Mouse (Mus musculus) stomach, embryonic 14.5 days (tissue): Measurements from ENCODE around the gene Esrp2. TPM values are rescaled to one million over a fixed set of nuclear protein-coding genes. Genes with fewer than 3 reads are reported as not detected.

Experiments
- ATAC-seq: fragments of 200-750 bp; cut with Nextera tagmentation; 2 replicates; pipeline ENCODE4 v1.8.0; 2017; ENCODE audit warnings: low read depth, moderate TSS enrichment; ENCODE audit not compliant: insufficient number of reproducible peaks, insufficient read depth, low FRiP score
- H3K27ac ChIP-seq: fragments of 300-500 bp; sonication (generic); 2 replicates; pipeline ENCODE4 v1.5.1; 2014; ENCODE audit warnings: mild to moderate bottlenecking, low read length, moderate library complexity, mixed read lengths
- H3K27me3 ChIP-seq: fragments of 300-500 bp; sonication (generic); 2 replicates; pipeline ENCODE4 v1.6.1; 2014; ENCODE audit warnings: low read length, control low read depth, mixed read lengths; ENCODE audit not compliant: control insufficient read depth, insufficient read depth
- H3K36me3 ChIP-seq: fragments of 300-500 bp; sonication (generic); 2 replicates; pipeline ENCODE4 v1.6.1; 2014; ENCODE audit warnings: mild to moderate bottlenecking, control low read depth, low read length, moderate library complexity, mixed read lengths; ENCODE audit not compliant: control insufficient read depth, insufficient read depth
- H3K4me1 ChIP-seq: fragments of 300-500 bp; sonication (generic); 2 replicates; pipeline ENCODE4 v1.6.1; 2014; ENCODE audit warnings: low read length, control low read depth, mixed read lengths; ENCODE audit not compliant: control insufficient read depth, insufficient read depth
- H3K4me2 ChIP-seq: fragments of 300-500 bp; sonication (generic); replicated peaks from 2 replicates; pipeline ENCODE4 v1.6.1; 2014; ENCODE audit warnings: low read depth, low read length, control low read depth
- H3K4me3 ChIP-seq: fragments of 300-500 bp; sonication (generic); 2 replicates; pipeline ENCODE4 v1.5.1; 2014; ENCODE audit warnings: low read depth, low read length, control low read depth
- H3K9ac ChIP-seq: fragments of 300-500 bp; sonication (generic); replicated peaks from 2 replicates; pipeline ENCODE4 v1.6.1; 2014; ENCODE audit warnings: low read depth, mild to moderate bottlenecking, control low read depth, low read length, moderate library complexity, mixed read lengths
- H3K9me3 ChIP-seq: fragments of 300-500 bp; sonication (generic); 2 replicates; pipeline ENCODE4 v1.6.1; 2016; ENCODE audit warnings: low read depth, low read length, control low read depth; ENCODE audit not compliant: control insufficient read depth
- WGBS: fragments of 180-500 bp; shearing (Covaris S2); extraction: QIAGEN DNeasy Blood & Tissue Kit; methylation state at CpG from one replicate; pipeline ENCODE4 v1.1.7; 2014; 5-methylcytosine and 5-hydroxymethylcytosine counted together
- polyA plus RNA-seq: library from polyadenylated mRNA; unstranded; fragments of >200 nt; fragmentation: Nextera tagmentation; extraction: Ambion mirVana; gene quantifications from 2 replicates; pipeline ENCODE4 v1.2.1, GENCODE M21; 2014

Esrp2 gene
- polyA plus RNA-seq, 1 experiment from 2014 or later: 30.0 TPM

DNA sequence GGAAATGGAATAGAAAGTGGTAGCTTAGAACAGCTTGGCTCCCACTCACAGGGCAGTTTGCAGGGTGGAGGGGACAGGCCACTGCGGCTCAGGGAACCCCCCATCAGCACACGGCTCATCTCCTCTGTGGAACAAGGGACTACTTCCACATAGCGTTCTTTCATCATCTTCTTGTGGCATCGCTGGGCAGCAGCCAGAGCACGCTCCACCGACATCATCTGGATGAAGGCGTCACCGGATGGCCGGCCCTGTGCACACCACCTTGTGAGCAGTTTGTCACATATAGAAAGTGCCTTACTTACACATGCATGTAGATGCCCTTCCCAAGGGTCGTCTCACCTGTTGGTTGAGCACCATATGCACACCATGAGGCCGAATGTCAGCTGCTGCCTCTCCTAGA lies 4.4 kb downstream of the Esrp2 start:
- Histone ChIP-seq H3K4me2 (no peak overlapping the region), H3K9me3 (no peaks in the 10 kb centered on the region), H3K27me3 (peaks cover 15% of the 10 kb centered on the region), H3K4me1 (peaks cover 10% of the 10 kb centered on the region; the same call in 1 of the 2 replicates), H3K9ac (no peak overlapping the region), H3K4me3 (no peak overlapping the region), H3K36me3 (peaks cover 53% of the 10 kb centered on the region), H3K27ac (no peak overlapping the region)
- ATAC-seq: no peak
- 89% methylated on average over 11 of the region's 11 CpGs for WGBS

DNA sequence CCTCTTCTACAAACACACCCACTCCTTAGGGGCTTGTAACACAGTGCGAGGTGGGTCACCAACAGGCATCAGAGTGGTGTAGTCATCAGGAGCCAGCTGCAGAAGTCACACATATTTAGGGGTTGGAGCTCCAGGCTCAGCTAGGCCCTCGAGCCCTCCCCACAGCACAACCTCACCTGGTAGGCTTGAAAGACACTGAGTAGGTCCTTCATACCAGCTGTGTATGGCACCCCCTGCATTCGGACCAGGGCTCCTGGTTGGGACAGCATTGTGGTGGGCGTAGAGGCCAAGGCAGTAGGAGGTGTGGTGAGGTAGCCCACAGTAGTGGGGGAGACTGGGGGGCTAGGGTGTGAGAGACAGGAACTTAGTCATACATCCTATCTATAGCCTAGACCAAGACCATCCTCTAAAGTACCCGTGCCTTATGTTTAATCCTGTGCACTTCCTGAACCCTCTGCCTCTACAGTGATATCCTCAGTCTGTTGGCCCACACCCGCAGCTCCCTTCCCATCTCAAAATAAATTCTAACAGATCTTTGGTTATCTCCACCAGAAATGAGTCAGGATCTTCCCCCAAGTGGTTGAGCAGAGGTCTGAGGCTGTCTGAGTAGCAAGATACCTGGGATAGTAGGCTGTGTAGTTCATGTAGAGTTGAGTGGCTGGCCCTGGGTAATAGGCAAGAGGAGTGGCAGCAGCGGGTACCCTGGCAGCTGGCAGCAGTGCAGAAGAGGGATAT lies 5.1 kb downstream of the Esrp2 start:
- H3K36me3 ChIP-seq: peaks cover 53% of the 10 kb centered on the region
- no peak overlapping the region for H3K4me2 ChIP-seq
- WGBS: 94% methylated on average over 7 of the region's 7 CpGs
- H3K9me3 ChIP-seq: no peaks in the 10 kb centered on the region
- peaks cover 4% of the 10 kb centered on the region; the same call in 1 of the 2 replicates for H3K4me1 ChIP-seq
- no peak overlapping the region for H3K9ac ChIP-seq
- H3K27ac ChIP-seq: no peak overlapping the region
- peaks cover 9% of the 10 kb centered on the region for H3K27me3 ChIP-seq
- no peak overlapping the region for H3K4me3 ChIP-seq
- ATAC-seq: no peak

DNA sequence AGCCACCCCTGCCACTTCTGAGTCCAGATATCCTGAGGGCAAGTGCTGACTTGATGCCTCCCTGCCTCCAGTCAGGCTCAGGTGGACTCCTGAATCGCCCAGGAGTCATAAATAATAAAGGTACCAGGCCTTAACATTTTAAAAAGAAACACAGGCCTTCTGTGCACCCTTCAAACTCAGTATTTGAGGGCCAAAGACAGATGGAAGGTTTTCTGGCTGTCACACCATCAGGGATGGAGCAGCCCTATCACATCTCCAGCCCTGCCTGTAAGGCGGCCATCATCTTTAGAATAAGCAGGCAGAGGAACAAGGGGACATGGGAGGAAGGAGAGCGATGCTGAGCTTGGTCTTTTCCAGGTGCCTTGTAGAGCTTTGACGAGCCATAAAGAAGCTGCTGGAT lies 5.8 kb downstream of the Esrp2 start:
- H3K27ac ChIP-seq: no peak overlapping the region
- H3K27me3 ChIP-seq: peaks cover 9% of the 10 kb centered on the region; the same call in 1 of the 2 replicates
- peaks cover 3% of the 10 kb centered on the region; the same call in 1 of the 2 replicates for H3K4me1 ChIP-seq
- H3K9me3 ChIP-seq: no peaks in the 10 kb centered on the region
- H3K4me3 ChIP-seq: no peak overlapping the region
- WGBS: 90% methylated on average over 4 of the region's 4 CpGs
- no peak overlapping the region for H3K9ac ChIP-seq
- no peak overlapping the region for H3K4me2 ChIP-seq
- no peak for ATAC-seq
- H3K36me3 ChIP-seq: peaks cover 53% of the 10 kb centered on the region

DNA sequence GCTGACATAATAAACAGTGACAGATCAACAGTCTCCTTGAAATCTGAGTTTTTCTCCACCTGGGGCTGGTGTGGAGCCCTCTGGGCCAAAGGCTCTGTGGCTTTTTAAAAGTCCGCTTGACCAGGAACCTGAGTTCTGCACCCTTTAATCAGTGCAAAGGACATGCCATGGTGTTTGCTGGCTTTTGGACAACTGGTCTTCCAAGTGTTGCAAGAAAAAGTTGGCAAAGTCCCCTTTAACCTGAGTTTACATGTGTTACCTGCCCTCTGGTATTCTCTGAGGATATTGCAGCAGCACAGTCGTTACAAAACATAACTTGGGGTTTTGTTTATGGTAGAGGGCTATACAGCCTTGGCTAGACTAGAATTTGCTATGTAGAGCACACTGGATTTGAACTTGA lies 6.3 kb downstream of the Esrp2 start:
- WGBS: 77% methylated on average over 2 of the region's 2 CpGs
- H3K27me3 ChIP-seq: peaks cover 6% of the 10 kb centered on the region; the same call in 1 of the 2 replicates
- H3K9me3 ChIP-seq: no peaks in the 10 kb centered on the region
- H3K4me3 ChIP-seq: no peak overlapping the region
- H3K4me2 ChIP-seq: no peak overlapping the region
- no peaks in the 10 kb centered on the region for H3K4me1 ChIP-seq
- no peak overlapping the region for H3K9ac ChIP-seq
- ATAC-seq: no peak
- H3K36me3 ChIP-seq: peaks cover 53% of the 10 kb centered on the region
- no peak overlapping the region for H3K27ac ChIP-seq

DNA sequence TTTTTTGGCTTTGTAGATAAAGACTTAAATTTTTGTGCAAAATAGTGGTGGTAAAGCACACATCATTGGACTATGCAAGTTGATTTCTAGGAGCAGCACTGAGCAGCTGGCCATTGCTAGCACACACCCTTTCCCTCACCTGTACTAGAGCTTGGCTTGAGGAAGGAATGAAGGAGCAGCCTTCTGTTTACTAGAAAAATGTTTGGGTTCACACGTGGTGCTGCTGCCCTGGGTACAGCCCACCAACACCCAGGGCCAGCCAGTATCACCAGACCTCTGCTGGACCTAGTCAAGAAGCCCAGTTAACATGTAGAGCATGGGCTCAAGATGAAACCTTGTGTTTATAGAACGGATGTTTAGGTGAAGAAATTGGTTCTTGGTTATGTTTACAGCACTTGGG lies 6.8 kb downstream of the Esrp2 start:
- H3K4me1 ChIP-seq: no peaks in the 10 kb centered on the region
- 84% methylated on average over 2 of the region's 2 CpGs for WGBS
- ATAC-seq: no peak

DNA sequence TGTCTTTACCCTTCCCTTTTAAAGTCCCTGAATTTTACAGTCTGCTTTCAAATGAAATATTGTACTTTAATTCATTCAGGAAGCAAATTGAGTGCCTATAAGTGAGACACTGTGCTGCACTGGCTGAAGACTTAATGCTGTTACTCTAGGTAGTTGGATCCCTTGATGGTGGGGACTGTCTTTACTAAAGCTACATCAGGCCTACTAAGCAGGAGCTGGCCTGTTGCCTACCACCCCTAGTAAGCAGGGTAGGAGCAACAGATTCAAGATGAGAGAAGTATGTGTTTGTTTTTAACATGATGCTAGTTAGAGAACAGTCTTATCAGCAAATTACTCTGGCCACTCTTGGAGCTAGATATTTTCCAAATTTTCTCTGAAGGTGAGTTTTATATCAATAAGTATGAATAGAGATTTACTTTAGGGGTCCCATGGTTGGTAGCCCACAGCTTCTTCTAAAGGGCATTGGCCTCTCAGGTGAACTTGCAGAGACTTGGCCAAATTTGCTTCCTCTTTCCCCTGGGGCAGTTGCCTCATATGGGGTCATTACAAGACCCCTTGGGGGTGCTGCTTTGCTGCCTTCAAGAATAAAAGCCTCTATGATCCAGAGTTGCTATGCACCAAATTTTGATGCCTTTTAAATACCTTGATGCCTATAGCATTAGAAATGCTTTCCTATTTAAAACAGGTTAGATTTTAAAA lies 7.4 kb downstream of the Esrp2 start:
- no peaks in the 10 kb centered on the region for H3K27me3 ChIP-seq
- ATAC-seq: no peak
- no peak overlapping the region for H3K27ac ChIP-seq
- H3K9ac ChIP-seq: no peak overlapping the region
- no peak overlapping the region for H3K4me3 ChIP-seq
- no peaks in the 10 kb centered on the region for H3K9me3 ChIP-seq
- H3K4me1 ChIP-seq: no peaks in the 10 kb centered on the region
- H3K4me2 ChIP-seq: no peak overlapping the region
- H3K36me3 ChIP-seq: peaks cover 53% of the 10 kb centered on the region

More for the DNA sequence above, 6.8 kb downstream of the Esrp2 start:
- H3K4me2 ChIP-seq: no peak overlapping the region
- peaks cover 53% of the 10 kb centered on the region for H3K36me3 ChIP-seq
- H3K9me3 ChIP-seq: no peaks in the 10 kb centered on the region
- 0 out of 2 replicates have a peak, but pooled peaks cover under 1% of the 10 kb centered on the region for H3K27me3 ChIP-seq
- no peak overlapping the region for H3K27ac ChIP-seq
- H3K9ac ChIP-seq: no peak overlapping the region
- no peak overlapping the region for H3K4me3 ChIP-seq

DNA sequence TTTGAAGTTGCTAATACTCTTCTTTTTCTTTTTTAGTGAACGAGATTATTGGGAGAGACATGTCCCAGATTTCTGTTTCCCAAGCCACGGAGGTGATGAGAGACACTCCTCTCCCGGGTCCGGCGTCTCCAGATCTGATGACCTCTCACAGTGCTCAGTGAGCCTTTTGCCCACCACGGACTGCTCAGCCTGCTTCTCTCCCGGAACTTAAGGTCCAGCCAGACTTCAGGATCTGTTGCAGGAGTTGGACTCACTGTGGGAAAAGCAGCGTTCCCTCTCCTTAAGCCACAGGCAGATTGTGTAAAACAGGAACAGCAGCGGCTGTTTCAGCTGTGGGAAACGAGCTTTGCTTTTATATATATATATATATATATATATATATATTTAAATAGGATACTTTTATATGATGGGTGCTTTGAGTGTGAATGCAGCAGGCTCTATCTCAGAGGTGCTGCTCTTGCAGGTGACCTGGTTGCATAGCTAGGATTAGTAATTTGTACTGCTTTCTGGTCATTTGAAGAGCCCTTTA lies 8.8 kb downstream of the Esrp2 start:
- Histone ChIP-seq H3K9ac (no peak overlapping the region), H3K36me3 (peaks cover 53% of the 10 kb centered on the region), H3K4me2 (no peak overlapping the region), H3K27me3 (no peaks in the 10 kb centered on the region), H3K27ac (no peak overlapping the region), H3K9me3 (no peaks in the 10 kb centered on the region), H3K4me1 (no peaks in the 10 kb centered on the region), H3K4me3 (no peak overlapping the region)
- ATAC-seq: no peak
- 86% methylated on average over 10 of the region's 10 CpGs for WGBS

DNA sequence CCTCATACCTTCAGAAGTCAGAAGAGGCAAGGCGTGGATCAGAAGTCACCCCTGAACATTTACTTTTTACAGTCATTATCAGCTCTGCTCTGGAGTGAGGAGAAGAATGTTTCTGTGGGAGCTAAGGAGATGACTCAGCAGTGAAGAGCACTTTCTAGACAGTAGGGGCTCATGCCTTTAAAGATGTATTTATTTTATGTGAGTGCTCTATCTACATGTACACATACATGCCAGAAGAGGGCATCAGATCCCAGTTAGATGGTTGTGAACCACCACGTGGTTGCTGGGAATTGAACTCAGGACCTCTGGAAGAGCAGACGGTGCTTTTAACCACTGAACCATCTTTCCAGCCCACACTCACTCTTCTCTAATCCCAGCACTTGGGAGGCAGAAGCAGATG lies 9.7 kb downstream of the Esrp2 start:
- no peak for ATAC-seq

More for the DNA sequence above, 9.7 kb downstream of the Esrp2 start:
- no peak overlapping the region for H3K4me2 ChIP-seq
- no peaks in the 10 kb centered on the region for H3K27me3 ChIP-seq
- 70% methylated on average over 3 of the region's 3 CpGs for WGBS
- no peak overlapping the region for H3K27ac ChIP-seq
- no peak overlapping the region for H3K4me3 ChIP-seq
- no peaks in the 10 kb centered on the region for H3K4me1 ChIP-seq
- H3K9me3 ChIP-seq: no peaks in the 10 kb centered on the region
- peaks cover 44% of the 10 kb centered on the region for H3K36me3 ChIP-seq
- H3K9ac ChIP-seq: no peak overlapping the region
